8 mouse cellular contexts compared by ENCODE assay signal in the genomic region with DNA sequence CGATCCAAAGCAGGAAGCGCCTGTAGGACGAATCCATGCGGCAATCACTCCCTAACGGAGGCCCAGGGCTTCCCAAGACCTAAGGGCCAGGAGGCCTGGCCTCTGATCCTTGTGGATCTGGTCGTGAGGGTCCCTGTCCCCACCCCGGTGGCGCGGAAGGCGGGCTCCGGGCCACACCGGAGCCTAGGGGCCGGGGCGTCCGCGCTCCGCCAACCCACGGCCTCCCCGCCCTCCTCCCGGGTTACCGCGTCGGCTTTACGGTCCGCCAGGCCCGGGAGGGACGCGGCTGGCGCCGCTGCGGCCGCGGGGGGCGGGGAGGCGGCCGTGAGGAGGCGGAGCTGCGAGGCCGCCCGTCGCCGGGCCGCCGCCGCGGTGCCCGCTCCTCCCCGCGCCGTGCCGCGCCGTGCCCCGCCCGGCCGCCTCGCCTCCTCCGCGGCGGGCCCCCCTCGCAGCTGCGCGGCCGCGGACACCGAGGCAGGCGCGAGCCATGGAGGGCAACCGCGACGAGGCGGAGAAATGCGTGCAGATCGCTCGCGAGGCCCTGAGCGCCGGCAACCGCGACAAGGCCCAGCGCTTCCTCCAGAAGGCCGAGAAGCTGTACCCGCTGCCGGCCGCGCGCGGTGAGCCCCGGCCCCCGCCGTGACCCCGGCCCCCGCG. TPM values are rescaled to one million over a fixed set of nuclear protein-coding genes. Genes with fewer than 3 reads are reported as not detected.
DNase-seq lines count a peak whose midpoint lies in the region; ATAC-seq and TF ChIP-seq lines count a peak whose summit lies in the region.

A gene (plus strand): TSS at position 239 of the 657 bp plus-strand sequence.

- H3K9ac ChIP-seq in ES-Bruce4 (ENCODE audit: low read depth, poor library complexity, severe bottlenecking) = peak within 1 kb of the TSS; percentile 95
- peak within 1 kb of the TSS; percentile 96 for H3K9ac ChIP-seq in forebrain, embryonic 15.5 days (replicated peaks)
- peak within 1 kb of the TSS; percentile 94 for H3K9ac ChIP-seq in lung, embryonic 14.5 days

- no peaks in the 10 kb centered on the region for H3K27me3 ChIP-seq in ES-Bruce4 (ENCODE audit: control insufficient read depth, insufficient read depth, low read length, poor library complexity, severe bottlenecking)
- H3K27me3 ChIP-seq in forebrain, embryonic 15.5 days = no peaks in the 10 kb centered on the region
- no peaks in the 10 kb centered on the region for H3K27me3 ChIP-seq in lung, embryonic 14.5 days (ENCODE audit: insufficient read depth, low read length)

- no peak for TF ChIP-seq EP300 in ES-Bruce4 (IDR thresholded peaks at IDR 0.05; ENCODE audit: insufficient read depth, low read depth, low read length)

- intact Hi-C loops in heart, postnatal 14 days (cut with DNase I) = loop anchor here (2.0 to 5.0 kb wide), 3 partner anchors 90 to 1145 kb away; no protein-coding TSS in a partner anchor

- no peaks in the 10 kb centered on the region for H3K9me3 ChIP-seq in ES-Bruce4 (replicated peaks; ENCODE audit: control insufficient read depth, insufficient read depth, low read length, poor library complexity, severe bottlenecking)
- H3K9me3 ChIP-seq in forebrain, embryonic 15.5 days = no peaks in the 10 kb centered on the region
- no peaks in the 10 kb centered on the region for H3K9me3 ChIP-seq in lung, embryonic 14.5 days (ENCODE audit: low read depth, low read length)

- peak; percentile 66 for DNase-seq in cerebellum, adult 11 months
- DNase-seq in heart, postnatal 14 days = peak; percentile 75 to 85
- peak; percentile 25 to 43 for DNase-seq in layer of hippocampus, adult 2 months (ENCODE audit: low spot score in 2 of 2)
- DNase-seq in lung, embryonic 14.5 days = peak; percentile 78
- peak; percentile 66 for DNase-seq in testis, postnatal 14 days (ENCODE audit: low spot score)

- peak within 1 kb of the TSS; percentile 73 for H3K4me3 ChIP-seq in ES-Bruce4 (ENCODE audit: low read depth, low read length)
- peak within 1 kb of the TSS; percentile 75 for H3K4me3 ChIP-seq in forebrain, embryonic 15.5 days
- H3K4me3 ChIP-seq in layer of hippocampus, adult 2 months = peak within 1 kb of the TSS; percentile 82
- H3K4me3 ChIP-seq in lung, embryonic 14.5 days (ENCODE audit: low read depth, low read length) = peak within 1 kb of the TSS; percentile 83

- H3K4me2 ChIP-seq in forebrain, embryonic 15.5 days (replicated peaks) = peak within 1 kb of the TSS; percentile 86
- peak within 1 kb of the TSS; percentile 75 for H3K4me2 ChIP-seq in lung, embryonic 14.5 days

- ATAC-seq in forebrain, embryonic 15.5 days (replicated peaks) = peak; percentile 9; the same call in 1 of the 2 replicates
- ATAC-seq in lung, embryonic 14.5 days (ENCODE audit: insufficient read depth) = peak; percentile 24
- no peak for ATAC-seq in neutrophil, adult 5-6 weeks (ENCODE audit: extremely low read depth, insufficient number of reproducible peaks, low FRiP score, poor library complexity, severe bottlenecking)

- peaks cover 15% of the 10 kb centered on the region for H3K36me3 ChIP-seq in ES-Bruce4 (ENCODE audit: control insufficient read depth, insufficient read depth, low read length, poor library complexity, severe bottlenecking)
- H3K36me3 ChIP-seq in forebrain, embryonic 15.5 days = peaks cover 2% of the 10 kb centered on the region; the same call in 1 of the 2 replicates
- H3K36me3 ChIP-seq in lung, embryonic 14.5 days (ENCODE audit: insufficient read depth) = peaks cover 11% of the 10 kb centered on the region

- no peak for TF ChIP-seq POLR2A in ES-Bruce4 (IDR thresholded peaks at IDR 0.05; ENCODE audit: insufficient read depth, low read length)

- peak within 1 kb of the TSS; percentile 94 for H3K27ac ChIP-seq in ES-Bruce4 (ENCODE audit: insufficient read depth, low read length)
- H3K27ac ChIP-seq in forebrain, embryonic 15.5 days (replicated peaks) = peak within 1 kb of the TSS; percentile 98
- H3K27ac ChIP-seq in layer of hippocampus, adult 2 months = peak within 1 kb of the TSS; percentile 99
- peak within 1 kb of the TSS; percentile 99 for H3K27ac ChIP-seq in lung, embryonic 14.5 days (ENCODE audit: low read depth)

- 2% methylated on average over 61 of the region's 94 CpGs for WGBS in forebrain, embryonic 15.5 days
- 1% methylated on average over 64 of the region's 94 CpGs for whole genome bisulfite sequencing in lung, embryonic 14.5 days

- H3K4me1 ChIP-seq in ES-Bruce4 (ENCODE audit: control insufficient read depth, insufficient read depth, low read length) = no peaks in the 10 kb centered on the region
- peaks cover 31% of the 10 kb centered on the region for H3K4me1 ChIP-seq in forebrain, embryonic 15.5 days
- H3K4me1 ChIP-seq in lung, embryonic 14.5 days (ENCODE audit: insufficient read depth) = no peaks in the 10 kb centered on the region

- no peak for TF ChIP-seq CTCF in ES-Bruce4 (IDR thresholded peaks at IDR 0.05; ENCODE audit: low read depth, low read length)
- no peak for TF ChIP-seq CTCF in layer of hippocampus, adult 2 months (conservative IDR thresholded peaks at IDR 0.05)
- no peak for TF ChIP-seq CTCF in lung, embryonic 14.5 days (IDR thresholded peaks at IDR 0.05; ENCODE audit: low read depth)

RNA-seq across cellular contexts. Expression of the gene that starts here (rescaled TPM):
- 9.3 and 10.5 TPM in 2 replicates for polyA plus RNA-seq in ES-Bruce4 (2011; ENCODE audit: insufficient read depth, insufficient read length, low read depth, missing spikeins)
- 12.9 and 14.4 TPM in 2 replicates for polyA plus RNA-seq in forebrain, embryonic 15.5 days (2015; fragmentation: Nextera tagmentation; extraction: Ambion mirVana)
- 10 to 100 TPM; 10.9 to 11.0 TPM for total RNA-seq in heart, postnatal 14 days (2021)
- 10 to 100 TPM; 52.7 to 52.9 TPM for total RNA-seq in layer of hippocampus, adult 2 months (2021)
- polyA plus RNA-seq in lung, embryonic 14.5 days (2014; fragmentation: Nextera tagmentation; extraction: Ambion mirVana) = 12.8 and 15.5 TPM in 2 replicates
- 12.8 and 13.4 TPM in 2 replicates for total RNA-seq in neutrophil, adult 5-6 weeks (2017)
